Mouse (Mus musculus): ENCODE results near the gene Runx3. TPM values are rescaled to one million over a fixed set of nuclear protein-coding genes. Genes with fewer than 3 reads are reported as not detected.

Gene Runx3
- polyA plus RNA-seq, 1 experiment = not detected

GRCm38 (mm10) chr4:135226008-135226667 is 105.7 kb downstream of the Runx3 start:
- no peaks in the 10 kb centered on the region; the same call in 1 of the 2 replicates for H3K4me1 ChIP-seq (ENCODE audit: control insufficient read depth, insufficient read depth, low read length)
- no peak overlapping the region for H3K27ac ChIP-seq (ENCODE audit: insufficient read depth, low read length)
- TF ChIP-seq CTCF (IDR thresholded peaks at IDR 0.05; ENCODE audit: extremely low read depth, insufficient read depth, low read length) (no peak), POLR2A (IDR thresholded peaks at IDR 0.05; ENCODE audit: extremely low read depth, insufficient read depth, low read length) (no peak)
- H3K4me3 ChIP-seq (ENCODE audit: insufficient read depth, low read length) = no peak overlapping the region

Other genes with a start within 250 kb of the Runx3 start
- 165 and 171 TPM in 2 replicates for gene Tmem50a, start 205.6 kb upstream of the Runx3 start, polyA plus RNA-seq (2012; rRNA removed)
- 545 and 625 TPM in 2 replicates for gene Rsrp1, start 197.1 kb upstream of the Runx3 start, polyA plus RNA-seq (2012; rRNA removed)
- gene Syf2, start 189.8 kb upstream of the Runx3 start, polyA plus RNA-seq (2012; rRNA removed) = 79.4 and 83.8 TPM in 2 replicates
- gene Clic4, start 152.2 kb downstream of the Runx3 start, polyA plus RNA-seq (2012; rRNA removed) = 54.0 and 65.8 TPM in 2 replicates
- 115 and 131 TPM in 2 replicates for gene Srrm1, start 232.7 kb downstream of the Runx3 start, polyA plus RNA-seq (2012; rRNA removed)

All from cortical plate, adult 2 months (tissue).